Mouse (Mus musculus): ENCODE measurements around the gene Ccr6.
"Not testable (repeated sequence)": the region's sequence is repeated elsewhere in the genome, so short reads cannot be mapped to it uniquely, and the experiment has no call there.

Ccr6 gene

DNA sequence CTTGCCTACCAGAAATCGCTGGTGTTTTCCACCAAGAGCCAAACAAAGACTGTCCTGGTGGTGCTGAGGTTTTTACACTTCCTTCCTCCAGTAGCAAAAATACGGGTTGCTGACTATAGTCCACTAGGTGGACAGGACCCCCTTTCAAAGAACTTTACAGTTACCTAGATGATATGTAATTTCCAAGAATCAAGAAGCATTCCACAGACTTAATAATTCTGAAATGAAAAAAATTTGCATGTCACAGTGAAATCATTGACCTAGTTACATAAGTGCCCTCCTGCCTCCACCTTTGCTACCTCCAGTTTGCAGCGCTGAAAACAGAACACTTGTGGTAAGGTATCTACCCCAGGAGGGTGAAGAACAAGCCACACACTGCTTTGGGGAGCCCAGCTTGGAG is at the start of gene Ccr6:
TSS of gene Ccr6 (plus strand) at position 301 of the 400 bp plus-strand sequence.
- DNase-seq (ENCODE audit: low read depth, low spot score): no peak

DNA sequence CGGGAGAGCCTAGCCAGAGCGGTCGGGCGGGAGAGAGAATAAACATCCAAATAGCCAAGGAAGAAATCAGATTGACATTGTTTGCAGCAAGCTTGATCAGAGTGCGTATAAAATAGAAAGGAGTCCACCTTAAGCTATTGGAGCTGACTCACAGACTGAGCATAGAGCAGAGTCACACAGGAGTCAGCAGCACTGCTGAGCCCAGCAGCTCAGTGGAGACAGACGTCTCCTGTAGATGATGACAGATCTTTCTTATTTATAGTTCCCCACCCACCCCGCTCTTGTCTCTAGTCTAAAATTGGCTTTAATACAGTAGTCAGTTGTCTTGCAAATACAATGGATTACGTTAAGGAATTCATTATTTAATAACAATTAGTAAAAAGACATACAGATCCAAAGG is 42.2 kb upstream of the Ccr6 start:
- no peak for DNase-seq (ENCODE audit: low read depth, low spot score)

DNA sequence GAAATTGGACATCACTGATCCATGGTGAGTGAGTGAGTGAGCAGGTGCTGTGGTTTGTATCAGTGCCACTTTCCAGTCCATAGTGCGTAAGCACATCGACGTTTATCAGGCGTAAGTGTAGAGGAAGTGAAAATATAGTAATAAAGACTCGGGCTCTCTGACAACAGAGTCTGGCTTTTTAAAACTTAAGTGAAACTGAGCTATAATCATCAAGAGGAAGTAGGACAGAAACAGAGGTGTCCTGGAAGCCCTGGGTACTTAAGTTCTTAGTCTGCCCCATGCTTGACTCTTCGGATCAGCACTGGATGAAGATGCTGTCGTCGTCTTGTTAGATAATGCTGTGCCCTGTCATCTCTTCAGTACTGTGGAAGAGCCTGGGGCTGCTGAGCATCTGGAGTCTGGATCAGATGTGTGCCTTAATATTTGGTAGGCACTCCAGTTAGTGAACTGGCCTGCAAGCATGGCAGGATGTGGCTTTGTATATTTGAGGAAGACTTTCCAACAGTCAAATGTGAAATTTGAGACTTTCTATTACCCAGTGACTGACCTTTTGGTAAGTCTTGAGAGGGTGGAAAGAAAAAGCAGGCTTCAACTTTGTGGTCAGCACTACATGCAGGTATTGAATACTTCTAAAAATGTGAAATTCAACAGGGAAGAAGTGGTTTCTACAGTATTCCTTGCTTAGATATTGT is 40.0 kb upstream of the Ccr6 start:
- no peak for DNase-seq (ENCODE audit: low read depth, low spot score)

DNA sequence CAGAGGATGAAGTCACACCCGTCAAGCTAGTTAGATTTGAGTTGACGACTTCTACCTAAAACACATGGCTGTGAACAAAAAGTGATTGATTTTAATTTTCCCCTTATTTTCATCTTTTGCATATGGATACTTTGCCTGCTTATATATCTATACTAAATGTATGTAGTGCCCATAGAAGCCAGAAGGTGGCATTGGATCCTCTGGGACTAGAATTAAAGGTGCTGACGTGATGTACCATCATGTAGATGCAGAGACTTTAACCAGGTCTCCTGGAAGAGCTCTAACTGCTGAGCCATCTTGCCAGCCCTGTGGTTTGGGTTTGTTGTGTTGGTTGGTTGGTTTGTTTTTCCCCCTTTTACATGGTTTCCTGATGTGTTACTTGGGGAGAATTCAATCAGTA is 38.2 kb upstream of the Ccr6 start:
- DNase-seq (ENCODE audit: low read depth, low spot score): no peak

DNA sequence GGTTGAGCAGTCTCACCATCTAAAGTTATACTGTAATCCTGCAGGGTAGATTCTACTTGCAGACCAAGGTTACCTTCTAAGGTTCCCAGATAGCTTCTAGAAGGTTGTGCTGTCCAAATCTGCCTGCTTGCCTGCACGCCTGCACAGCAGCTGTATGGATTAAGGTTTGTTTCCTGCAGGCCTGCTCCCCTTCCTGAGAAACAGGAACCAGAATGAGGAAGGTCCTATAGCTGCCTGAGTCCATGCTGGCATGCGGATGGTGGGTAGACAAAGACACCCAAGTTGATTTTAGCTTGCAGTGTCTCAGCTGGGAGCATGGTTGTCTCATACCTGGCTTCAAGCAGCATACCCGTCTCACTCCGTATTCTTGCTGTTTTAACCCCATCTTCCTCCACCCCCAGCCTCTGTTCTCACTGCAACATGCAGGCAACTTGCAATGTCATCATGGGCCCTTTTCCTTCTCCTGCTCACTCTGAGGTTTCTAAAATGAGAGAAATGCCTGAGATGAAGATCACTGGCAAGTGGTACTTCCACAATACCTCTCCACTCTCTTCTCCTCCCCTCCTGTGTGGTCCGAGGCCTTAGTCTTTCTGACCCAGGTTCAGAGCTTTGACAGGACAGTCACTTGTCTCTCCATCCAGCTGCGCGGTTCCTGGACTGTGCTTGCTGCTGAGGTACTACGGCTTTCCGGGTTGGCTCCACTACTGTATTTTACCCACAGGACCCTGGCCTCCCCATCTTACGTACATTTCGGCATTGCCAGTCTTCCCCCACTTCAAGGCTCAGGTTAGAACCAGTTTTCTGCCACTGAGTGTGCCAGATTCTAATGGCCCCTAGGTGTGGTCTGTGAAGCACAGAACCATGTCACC is 36.5 kb upstream of the Ccr6 start:
- no peak for DNase-seq (ENCODE audit: low read depth, low spot score)

DNA sequence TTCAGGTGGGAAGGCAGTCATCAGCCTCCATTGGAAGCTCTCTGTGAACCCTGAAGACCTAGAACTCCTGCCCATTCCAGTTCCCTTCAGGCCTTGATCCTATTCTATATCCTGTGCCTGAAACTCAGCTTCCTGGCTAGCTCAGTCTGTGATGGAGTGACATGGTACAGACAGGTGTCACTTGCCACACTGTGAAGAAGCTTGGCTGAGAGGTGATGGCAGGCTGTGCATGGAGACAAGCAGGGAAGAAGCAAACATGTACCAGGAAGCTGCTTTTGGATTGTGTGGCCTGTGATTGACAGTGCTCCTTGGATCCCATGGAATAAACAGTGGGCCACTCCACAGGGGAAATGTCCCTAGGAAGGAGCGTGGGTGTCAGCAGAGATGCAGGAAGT is 35.9 kb upstream of the Ccr6 start:
- DNase-seq (ENCODE audit: low read depth, low spot score): no peak

DNA sequence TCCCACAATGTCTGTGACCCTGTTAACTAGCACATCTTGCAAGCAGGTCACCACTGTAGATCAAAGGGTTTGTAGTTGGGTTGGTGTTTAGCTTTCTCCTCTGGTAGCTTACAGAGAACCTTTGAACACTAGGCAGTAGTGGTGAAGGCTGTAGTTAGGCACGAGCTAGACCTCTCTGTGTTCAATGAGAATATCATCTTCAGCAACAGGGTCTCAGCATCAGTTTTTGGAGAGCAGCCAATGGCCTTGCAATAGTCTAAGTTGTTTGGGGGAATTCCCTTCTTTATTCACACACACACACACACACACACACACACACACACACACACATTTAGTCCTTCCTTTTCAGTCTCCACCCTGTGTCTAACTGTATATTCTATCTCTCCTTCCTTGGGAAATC is 32.4 kb upstream of the Ccr6 start:
- DNase-seq (ENCODE audit: low read depth, low spot score): no peak

DNA sequence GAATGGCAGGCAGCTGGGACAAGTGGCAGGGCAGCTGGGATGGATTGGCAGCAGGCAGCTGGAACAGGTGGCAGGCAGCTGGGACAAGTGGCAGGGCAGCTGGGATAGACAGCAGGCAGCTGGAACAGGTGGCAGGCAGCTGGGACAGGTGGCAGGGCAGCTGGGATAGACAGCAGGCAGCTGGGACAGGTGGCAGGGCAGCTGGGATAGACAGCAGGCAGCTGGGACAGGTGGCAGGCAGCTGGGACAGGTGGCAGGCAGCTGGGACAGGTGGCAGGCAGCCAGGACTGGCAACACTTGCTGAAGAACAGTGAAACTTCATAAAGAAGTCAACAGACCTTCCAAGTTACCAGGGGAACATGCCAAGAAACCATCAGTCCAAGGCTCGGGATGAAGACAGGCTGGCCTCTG is 30.6 kb upstream of the Ccr6 start:
- not testable (repeated sequence) for DNase-seq (ENCODE audit: low read depth, low spot score)

DNA sequence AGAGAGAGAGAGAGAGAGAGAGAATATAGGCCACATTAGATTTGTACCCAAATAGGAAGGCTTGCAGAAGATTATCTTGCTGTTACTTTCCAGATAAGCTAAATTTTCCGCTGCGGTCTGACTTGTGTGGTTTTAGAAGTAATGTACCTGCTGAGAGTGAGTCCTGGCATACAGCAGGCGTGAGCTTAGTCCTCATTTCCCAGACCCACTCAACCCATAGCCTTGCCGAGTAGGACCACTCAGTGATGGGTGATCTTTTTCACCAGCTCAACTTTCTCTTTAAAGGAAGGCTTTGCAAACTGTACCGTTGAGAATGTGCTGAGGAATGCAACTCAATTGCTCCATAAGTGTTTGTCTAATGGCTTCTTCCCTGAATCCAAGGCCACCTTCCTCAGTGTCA is 29.2 kb upstream of the Ccr6 start:
- no peak for DNase-seq (ENCODE audit: low read depth, low spot score)

DNA sequence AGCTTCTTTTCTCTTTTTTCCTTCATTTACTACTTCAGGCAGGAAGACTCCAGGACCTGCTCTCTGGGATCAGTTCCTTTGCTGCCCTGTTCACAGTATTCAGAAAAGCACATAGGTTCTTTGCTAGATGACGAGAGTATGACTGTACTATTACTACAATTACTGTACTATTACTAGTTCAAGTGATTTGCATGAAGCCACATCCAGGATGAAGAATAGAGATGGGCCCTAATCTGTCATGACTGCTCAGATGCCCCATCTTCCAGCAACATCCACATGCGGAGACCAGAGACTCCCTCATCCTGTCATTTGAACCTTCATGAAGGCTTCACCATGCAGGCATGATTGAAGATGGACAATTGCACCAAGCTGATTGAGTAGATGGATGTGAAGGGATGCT is 26.1 kb upstream of the Ccr6 start:
- DNase-seq (ENCODE audit: low read depth, low spot score): no peak

DNA sequence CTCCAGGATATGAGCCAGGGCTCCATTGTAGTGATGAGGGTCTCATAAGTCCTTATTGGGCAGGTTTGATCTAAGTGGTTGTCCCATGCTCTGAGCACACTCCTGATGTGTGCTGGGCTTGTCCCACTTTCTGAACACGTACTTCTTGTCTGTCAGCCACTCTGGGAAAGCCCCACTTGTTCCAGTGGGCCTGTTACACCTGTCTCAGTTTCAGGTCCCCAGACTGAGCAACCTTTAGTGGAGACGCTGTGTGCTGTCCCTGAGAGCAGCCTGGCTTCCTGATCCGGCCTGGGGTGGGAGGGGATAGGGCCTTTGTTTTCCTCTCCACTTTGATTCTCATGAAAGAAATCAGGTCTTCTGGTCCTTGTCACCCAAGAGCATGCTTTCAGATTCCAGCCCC is 25.7 kb upstream of the Ccr6 start:
- DNase-seq (ENCODE audit: low read depth, low spot score): no peak

DNA sequence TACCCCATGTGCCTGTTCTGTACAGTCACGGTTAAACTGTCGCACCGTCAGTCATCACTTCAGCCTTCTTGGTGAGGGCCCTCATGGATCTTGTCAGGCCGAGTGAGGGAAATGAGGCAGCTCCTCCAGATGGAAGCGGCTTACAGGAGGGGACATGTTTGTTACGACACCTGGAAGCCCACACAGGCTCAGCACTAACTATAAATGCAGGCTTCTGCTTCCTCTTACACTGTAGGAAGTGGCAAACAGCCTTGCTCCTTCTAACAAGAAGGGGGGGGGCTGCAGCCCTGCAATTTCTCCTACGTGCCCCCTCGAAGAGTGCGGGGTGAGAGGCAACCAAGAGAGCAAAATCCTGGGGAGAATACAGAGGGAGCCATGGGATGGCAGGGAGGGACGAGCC is 25.2 kb upstream of the Ccr6 start:
- DNase-seq (ENCODE audit: low read depth, low spot score): no peak

DNA sequence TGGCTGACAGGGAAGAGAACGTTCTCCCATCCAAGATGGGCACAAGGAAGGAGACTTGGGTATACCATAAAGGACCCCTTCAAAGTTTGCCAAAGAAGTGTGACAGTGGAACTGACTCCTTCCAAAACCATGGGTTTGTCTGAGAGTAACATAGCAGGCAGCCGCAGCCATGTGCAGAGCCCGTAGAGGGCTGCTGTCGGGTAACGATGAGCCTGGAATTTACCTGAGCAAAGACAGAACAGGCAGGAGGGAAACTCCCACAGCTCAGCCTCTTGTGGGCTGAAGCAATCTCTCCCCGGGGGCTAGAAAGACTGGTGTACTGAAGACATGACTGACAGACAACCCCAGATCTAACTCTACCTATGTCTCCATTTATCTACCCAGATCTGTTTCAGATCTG is 24.4 kb upstream of the Ccr6 start:
- DNase-seq (ENCODE audit: low read depth, low spot score): no peak

DNA sequence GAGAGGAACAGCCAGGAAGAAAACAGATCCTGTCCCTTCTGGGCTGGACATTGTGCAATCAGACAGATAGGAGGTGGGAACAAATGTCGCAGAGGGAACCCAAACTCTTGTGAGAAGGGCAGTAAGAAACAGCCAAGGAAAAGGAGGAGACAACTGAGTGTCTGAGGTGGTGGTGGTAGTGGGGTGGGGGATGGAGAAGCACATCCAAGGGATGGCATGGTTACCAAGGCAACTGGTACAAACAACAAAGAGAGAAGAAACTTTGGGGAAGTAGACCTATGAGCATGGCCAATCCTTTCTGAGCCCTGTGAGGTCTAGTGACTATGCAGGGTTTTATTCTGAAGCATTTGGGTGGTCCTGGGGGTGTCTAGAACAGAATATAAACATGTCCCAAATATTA is 21.5 kb upstream of the Ccr6 start:
- no peak for DNase-seq (ENCODE audit: low read depth, low spot score)

DNA sequence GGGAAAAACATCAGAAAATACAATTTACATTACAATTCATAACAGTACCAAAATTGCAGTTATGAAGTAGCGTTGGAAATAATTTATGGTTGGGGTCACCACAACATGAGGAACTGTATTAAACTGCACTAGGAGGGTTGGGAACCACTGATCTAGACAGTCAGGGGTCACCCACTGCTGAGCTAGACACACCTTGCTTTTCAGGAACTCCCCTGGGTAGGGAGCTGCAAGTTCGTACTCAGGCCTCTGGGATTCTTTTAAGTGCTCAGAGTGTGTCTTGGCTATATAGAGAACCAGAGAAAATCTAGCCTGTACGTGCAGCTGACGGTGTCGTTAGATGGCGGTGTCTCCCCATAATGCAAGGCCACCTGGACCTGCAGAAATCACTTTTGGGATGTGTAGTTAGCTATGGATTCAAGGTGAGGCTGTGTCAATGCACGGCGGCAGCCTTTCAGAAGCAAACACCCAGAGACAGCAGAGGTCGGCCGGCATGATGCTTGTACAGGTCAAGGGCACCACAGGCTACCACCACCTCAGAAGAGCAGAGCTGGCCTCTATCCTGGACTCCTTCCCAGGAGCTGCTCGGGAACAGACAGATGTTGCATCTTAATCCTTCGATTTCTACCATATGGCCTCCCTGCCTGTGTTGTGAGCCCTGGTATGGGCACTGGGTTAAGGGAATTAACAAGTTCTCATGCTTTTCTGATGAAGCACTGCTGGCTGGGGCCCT is 20.7 kb upstream of the Ccr6 start:
- DNase-seq (ENCODE audit: low read depth, low spot score): no peak

DNA sequence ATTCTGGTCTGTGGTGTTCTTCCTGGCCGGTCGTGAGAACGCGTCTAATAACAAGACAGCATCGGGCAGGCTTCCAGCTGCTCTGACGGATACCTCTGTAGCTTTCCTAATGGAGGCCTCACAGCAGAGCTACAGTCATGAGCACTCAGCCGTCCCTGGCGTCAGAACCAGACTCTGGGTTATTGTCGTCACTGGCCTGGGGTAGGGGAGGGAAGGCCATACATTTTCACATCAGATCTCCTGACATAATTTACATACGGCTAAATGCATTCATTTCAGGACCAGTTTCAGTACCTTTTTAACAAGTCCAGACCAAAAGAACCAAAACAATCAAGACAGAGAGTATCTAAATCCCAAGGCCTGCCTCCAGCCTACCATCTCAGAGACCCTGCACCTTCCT is 12.6 kb upstream of the Ccr6 start:
- DNase-seq (ENCODE audit: low read depth, low spot score): no peak

DNA sequence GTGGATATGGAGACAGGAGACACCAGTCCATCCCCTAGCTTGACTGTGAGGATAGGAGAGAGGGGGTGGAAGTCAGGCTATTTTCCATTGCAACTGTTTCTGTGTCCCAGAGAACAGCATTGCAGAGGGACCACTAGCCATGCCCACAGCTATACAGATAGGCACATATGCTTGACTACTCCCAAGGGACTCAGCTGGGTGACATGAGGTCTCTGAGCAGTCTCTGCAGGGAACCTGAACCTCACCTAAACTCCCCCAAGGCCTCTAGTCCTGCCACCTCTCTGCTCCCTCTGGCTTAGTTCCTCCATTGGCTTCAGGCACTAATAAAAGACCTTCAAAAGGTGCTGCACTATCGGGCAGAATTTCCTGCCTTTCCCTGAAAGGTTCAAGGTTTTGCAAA is 11.8 kb upstream of the Ccr6 start:
- no peak for DNase-seq (ENCODE audit: low read depth, low spot score)

DNA sequence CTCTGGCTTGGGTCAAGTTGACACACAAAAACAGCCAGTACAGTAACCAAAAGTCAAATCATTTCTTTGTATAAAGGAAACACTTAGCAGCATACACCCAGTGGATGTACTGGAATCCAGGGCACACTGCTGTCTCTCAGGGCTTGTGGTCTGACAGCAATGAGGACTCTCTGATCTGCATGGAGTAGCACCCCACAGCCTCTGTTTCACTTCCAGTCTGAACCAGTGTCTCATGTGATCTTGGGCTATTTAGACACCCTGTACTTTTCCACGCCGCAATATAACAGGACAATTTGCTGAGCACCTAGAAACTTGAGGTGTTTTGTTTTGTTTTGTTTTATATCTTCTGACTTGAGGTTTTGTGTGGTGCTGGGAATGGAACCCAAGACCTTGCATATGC is 10.7 kb upstream of the Ccr6 start:
- DNase-seq (ENCODE audit: low read depth, low spot score): no peak

DNA sequence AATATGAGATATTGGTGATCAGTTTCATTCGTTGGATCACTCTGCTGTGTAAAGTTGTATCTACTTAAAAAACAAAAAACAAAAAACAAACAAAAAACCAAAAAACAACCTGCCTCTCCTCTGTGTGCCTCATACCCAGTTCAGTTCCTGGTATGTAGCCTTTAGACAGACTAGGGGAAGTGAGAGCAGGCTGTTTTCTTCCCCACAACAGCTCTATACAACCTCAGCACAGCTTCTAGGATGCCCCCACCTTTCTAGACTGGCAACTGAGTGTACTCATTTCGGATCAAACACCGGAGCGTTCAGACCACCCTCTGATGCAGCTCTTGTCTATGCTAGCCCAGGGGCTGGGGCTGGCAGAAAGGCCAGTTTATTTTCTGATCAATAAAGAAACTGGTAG is 10.1 kb upstream of the Ccr6 start:
- no peak for DNase-seq (ENCODE audit: low read depth, low spot score)

DNA sequence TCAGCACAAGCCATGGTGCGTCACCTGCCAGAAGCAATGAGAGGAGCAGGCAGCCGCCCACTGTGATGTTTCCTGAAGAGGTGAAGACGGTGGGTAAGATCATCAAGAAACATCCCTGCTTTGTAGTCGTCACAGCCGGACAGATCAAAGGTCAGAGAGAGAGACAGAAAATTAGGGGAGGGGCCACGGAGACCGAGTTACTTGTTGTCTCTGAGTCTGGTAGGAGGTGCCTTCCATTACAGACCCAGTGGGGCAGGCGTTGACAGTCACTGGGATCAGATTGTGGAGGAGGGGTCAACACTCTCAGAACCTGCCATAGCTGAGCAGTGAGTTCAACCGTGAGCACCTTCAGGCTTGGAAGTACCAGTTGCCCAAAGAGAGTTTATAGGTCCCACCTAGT is 7.2 kb upstream of the Ccr6 start:
- no peak for DNase-seq (ENCODE audit: low read depth, low spot score)

DNA sequence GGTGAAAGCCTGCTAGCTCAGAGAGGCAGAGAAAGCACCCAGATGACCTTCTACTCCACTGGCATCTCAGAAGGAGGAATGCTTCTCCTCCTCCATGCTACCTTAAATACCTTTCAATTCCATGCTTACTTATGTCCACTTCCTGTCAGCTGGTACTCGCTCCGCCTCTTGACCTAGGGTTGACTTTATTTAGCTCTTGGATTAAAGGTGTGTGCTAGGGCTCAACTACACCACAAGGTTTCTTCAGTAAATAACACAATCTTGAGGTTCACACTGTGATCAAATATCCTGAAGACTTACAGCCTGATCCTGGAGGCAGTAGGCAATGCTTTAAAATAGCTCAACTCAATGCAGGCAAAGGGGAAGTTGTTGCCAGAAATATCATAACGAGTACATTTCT is 6.2 kb upstream of the Ccr6 start:
- no peak for DNase-seq (ENCODE audit: low read depth, low spot score)

DNA sequence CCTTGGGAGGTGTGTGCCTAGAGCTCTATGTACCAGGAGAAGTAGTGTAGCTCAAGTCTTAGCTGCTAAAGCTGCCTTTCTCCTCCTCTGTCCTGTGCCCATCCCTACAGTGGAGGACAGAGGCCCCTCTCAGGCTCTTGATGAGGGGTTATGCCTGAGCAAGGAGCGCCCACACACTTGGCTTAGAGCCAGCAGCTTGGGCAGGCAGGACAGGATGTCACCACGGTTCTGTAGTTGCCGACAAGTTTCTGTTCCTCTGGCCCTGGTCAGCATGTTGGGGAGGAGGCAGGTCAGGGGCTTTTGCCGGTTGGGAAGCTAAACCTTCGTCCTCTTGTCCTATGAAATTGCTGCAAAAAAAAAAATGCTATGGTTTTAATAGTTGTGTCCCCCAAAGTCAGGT is 3.8 kb upstream of the Ccr6 start:
- no peak for DNase-seq (ENCODE audit: low read depth, low spot score)

All from WW6 (cell line).